ENCODE assay signal across 10 mouse cellular contexts in the genomic region with DNA sequence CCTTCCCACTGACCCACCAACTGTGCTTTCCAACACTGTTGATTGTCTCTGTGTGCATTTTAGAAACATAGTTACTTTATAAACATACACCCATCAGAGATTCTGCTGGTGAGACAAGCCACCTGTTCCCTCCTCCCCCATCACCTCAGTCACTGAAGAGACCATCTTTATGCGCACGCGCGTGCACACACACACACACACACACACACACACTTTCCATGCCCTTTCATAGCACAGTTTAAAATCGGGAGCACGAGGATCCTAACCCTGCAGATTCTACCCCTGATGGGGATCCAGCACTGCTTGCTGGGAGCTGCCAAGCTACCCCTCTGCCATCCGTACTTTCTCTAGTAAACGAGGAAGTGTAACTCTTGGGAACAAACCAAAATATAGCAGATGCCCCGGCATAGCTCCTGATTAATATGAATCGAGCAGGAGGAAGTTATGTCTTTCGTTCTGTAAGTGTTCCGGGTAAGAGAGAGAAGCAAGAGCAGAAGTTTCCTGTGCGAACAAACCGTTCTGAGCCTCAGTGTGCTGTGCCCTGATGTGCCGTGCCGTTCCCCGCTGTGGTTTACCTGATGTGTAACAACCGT.
DNase-seq lines count a peak whose midpoint lies in the region; ATAC-seq and TF ChIP-seq lines count a peak whose summit lies in the region.
"Had no signal": no experiment of that assay in that cellular context is flagged by ENCODE, and none has a peak within 500 bp of the region (broad histone marks: within the 10 kb centered on the region; RNA-seq: fewer than 3 reads in every experiment).

No protein-coding gene starts in this region.

- no peak overlapping the region for H3K4me3 ChIP-seq in kidney, embryonic 15.5 days (replicated peaks)
- no peak overlapping the region; the same call in 1 of the 2 replicates for H3K4me3 ChIP-seq in lung, postnatal 0 days (ENCODE audit: low read depth, low read length)
- no peak overlapping the region for H3K4me3 ChIP-seq in left cerebral cortex, adult 2 months
- no peak overlapping the region for H3K4me3 ChIP-seq in midbrain, postnatal 0 days (ENCODE audit: low read depth, low read length)
- H3K4me3 ChIP-seq: midbrain, embryonic 15.5 days had no signal

- peaks cover 23% of the 10 kb centered on the region for H3K4me1 ChIP-seq in kidney, embryonic 15.5 days
- no peaks in the 10 kb centered on the region for H3K4me1 ChIP-seq in lung, postnatal 0 days (ENCODE audit: insufficient read depth, low read depth, low read length)
- H3K4me1 ChIP-seq in midbrain, postnatal 0 days (ENCODE audit: insufficient read depth, low read length): no peaks in the 10 kb centered on the region
- H3K4me1 ChIP-seq: midbrain, embryonic 15.5 days had no signal

- no peaks in the 10 kb centered on the region for H3K27me3 ChIP-seq in kidney, embryonic 15.5 days
- no peaks in the 10 kb centered on the region for H3K27me3 ChIP-seq in lung, postnatal 0 days (replicated peaks; ENCODE audit: insufficient read depth, low read length)
- no peaks in the 10 kb centered on the region for H3K27me3 ChIP-seq in midbrain, postnatal 0 days (ENCODE audit: insufficient read depth, low read length)
- H3K27me3 ChIP-seq: midbrain, embryonic 15.5 days had no signal

- no peak for TF ChIP-seq POLR2A in brain, embryonic 14.5 days (IDR thresholded peaks at IDR 0.05; ENCODE audit: borderline replicate concordance, extremely low read depth, insufficient read depth, insufficient read length, poor library complexity, severe bottlenecking)

- WGBS in kidney, embryonic 15.5 days: 63% methylated on average over 18 of the region's 18 CpGs
- WGBS in lung, postnatal 0 days: 43% methylated on average over 18 of the region's 18 CpGs
- 80% methylated on average over 18 of the region's 18 CpGs for WGBS in midbrain, postnatal 0 days

- ATAC-seq in kidney, embryonic 15.5 days (replicated peaks; ENCODE audit: low FRiP score): no peak
- peak; percentile 69 for ATAC-seq in lung, postnatal 0 days
- no peak for ATAC-seq in erythroblast, adult 5-6 weeks (replicated peaks; ENCODE audit: low FRiP score, poor library complexity, severe bottlenecking)
- no peak for ATAC-seq in midbrain, postnatal 0 days (ENCODE audit: low FRiP score)
- ATAC-seq: midbrain, embryonic 15.5 days had no signal

- DNase-seq in kidney, adult 8-10 months: no peak
- peak; percentile 33 for DNase-seq in brain, embryonic 14.5 days (ENCODE audit: low read depth)
- peak; percentile 42 for DNase-seq in lung, postnatal 0 days (ENCODE audit: low spot score)
- DNase-seq in thymus, adult 18-20 months: peak; percentile 30 to 54
- no peak for DNase-seq in left cerebral cortex, adult 2 months (ENCODE audit: extremely low spot score in 1 of 2, low spot score in 2 of 2)
- no peak for DNase-seq in midbrain, postnatal 0 days (ENCODE audit: low spot score)
- DNase-seq: gastrocnemius, postnatal 25 days had no signal

- TF ChIP-seq CTCF in brain, embryonic 14.5 days (IDR thresholded peaks at IDR 0.05; ENCODE audit: borderline replicate concordance, extremely low read depth, insufficient read depth, insufficient read length): no peak
- TF ChIP-seq CTCF in lung, postnatal 0 days (IDR thresholded peaks at IDR 0.05): no peak
- TF ChIP-seq CTCF in left cerebral cortex, adult 2 months (IDR thresholded peaks at IDR 0.05): no peak
- no peak for TF ChIP-seq CTCF in midbrain, postnatal 0 days (IDR thresholded peaks at IDR 0.05)

- no peaks in the 10 kb centered on the region for H3K36me3 ChIP-seq in kidney, embryonic 15.5 days
- no peaks in the 10 kb centered on the region for H3K36me3 ChIP-seq in lung, postnatal 0 days (ENCODE audit: insufficient read depth, low read length)
- no peaks in the 10 kb centered on the region for H3K36me3 ChIP-seq in midbrain, postnatal 0 days (ENCODE audit: insufficient read depth, low read length)
- H3K36me3 ChIP-seq: midbrain, embryonic 15.5 days had no signal

- 0 out of 2 replicates have a peak overlapping the region, but pooled peaks have one; percentile 20 for H3K27ac ChIP-seq in kidney, embryonic 15.5 days
- no peak overlapping the region for H3K27ac ChIP-seq in lung, postnatal 0 days (ENCODE audit: low read length)
- H3K27ac ChIP-seq in left cerebral cortex, adult 2 months: no peak overlapping the region
- no peak overlapping the region for H3K27ac ChIP-seq in midbrain, postnatal 0 days (ENCODE audit: low read depth, low read length)
- H3K27ac ChIP-seq: midbrain, embryonic 15.5 days had no signal

- intact Hi-C loops in left cerebral cortex, adult 2 months (cut with DNase I): no loop called here

- no peaks in the 10 kb centered on the region for H3K9me3 ChIP-seq in kidney, embryonic 15.5 days (replicated peaks)
- no peaks in the 10 kb centered on the region for H3K9me3 ChIP-seq in lung, postnatal 0 days (ENCODE audit: low read length)
- H3K9me3 ChIP-seq in midbrain, postnatal 0 days (ENCODE audit: low read length): no peaks in the 10 kb centered on the region
- H3K9me3 ChIP-seq: midbrain, embryonic 15.5 days had no signal

- no peak overlapping the region for H3K9ac ChIP-seq in kidney, embryonic 15.5 days
- no peak overlapping the region for H3K9ac ChIP-seq in lung, postnatal 0 days (replicated peaks; ENCODE audit: low read depth)
- H3K9ac ChIP-seq in midbrain, postnatal 0 days (replicated peaks; ENCODE audit: low read length, poor library complexity, severe bottlenecking): no peak overlapping the region
- H3K9ac ChIP-seq: midbrain, embryonic 15.5 days had no signal

- H3K4me2 ChIP-seq in kidney, embryonic 15.5 days: no peak overlapping the region
- H3K4me2 ChIP-seq in lung, postnatal 0 days (replicated peaks; ENCODE audit: low read depth, low read length): peak overlapping the region; percentile 46
- H3K4me2 ChIP-seq in midbrain, postnatal 0 days (ENCODE audit: low read depth, low read length, poor library complexity, severe bottlenecking): no peak overlapping the region
- H3K4me2 ChIP-seq: midbrain, embryonic 15.5 days had no signal

- no peak for TF ChIP-seq EP300 in lung, postnatal 0 days (IDR thresholded peaks at IDR 0.05)

Comparison
In these comparisons a context has a peak if more than half of its experiments do, and no peak if none do; other contexts are left out.
1. DNase-seq: peak in brain, embryonic 14.5 days (single experiment), lung, postnatal 0 days (single experiment) and thymus, adult 18-20 months (2 of 2); none in kidney, adult 8-10 months (0 of 2), left cerebral cortex, adult 2 months (0 of 2) and midbrain, postnatal 0 days (single experiment).